Mouse (Mus musculus): ENCODE measurements at regions not wholly inside any gene's neighbourhood (a gene's known extent, or its start where the extent isn't known, plus 50 kb on each side); places are given as distances from the start of the nearest gene placed in this dataset.

- ATAC-seq (ENCODE audit: insufficient read depth, low FRiP score, low TSS enrichment) (no peak), DNase-seq (ENCODE audit: low spot score) (no peak)
- no peaks in the 10 kb centered on the region for H3K36me3 ChIP-seq (ENCODE audit: control insufficient read depth, insufficient read depth, low read length)
- H3K4me2 ChIP-seq (ENCODE audit: low read depth) = no peak overlapping the region
- H3K4me3 ChIP-seq (ENCODE audit: low read depth, low read length) = no peak overlapping the region
- no peak overlapping the region for H3K27ac ChIP-seq (ENCODE audit: low read depth, low read length)
- no peaks in the 10 kb centered on the region for H3K27me3 ChIP-seq (ENCODE audit: control insufficient read depth, insufficient read depth, low read length)
- no peaks in the 10 kb centered on the region for H3K9me3 ChIP-seq (ENCODE audit: control insufficient read depth, low read length)
- WGBS = 84% methylated on average over 3 of the region's 3 CpGs
- H3K4me1 ChIP-seq (ENCODE audit: control insufficient read depth, insufficient read depth, low read length) = peaks cover 3% of the 10 kb centered on the region; the same call in 1 of the 2 replicates
- H3K9ac ChIP-seq (ENCODE audit: low read length) = no peak overlapping the region
Observed at GRCm38 (mm10) chr4:124510816-124511215, 99.8 kb downstream of the 3100002H09Rik start.

GRCm38 (mm10) chr4:124509695-124510094 is 100.9 kb downstream of the 3100002H09Rik start:
- no peaks in the 10 kb centered on the region for H3K9me3 ChIP-seq (ENCODE audit: control insufficient read depth, low read length)
- no peak for ATAC-seq (ENCODE audit: insufficient read depth, low FRiP score, low TSS enrichment)
- H3K4me1 ChIP-seq (ENCODE audit: control insufficient read depth, insufficient read depth, low read length) = peaks cover 3% of the 10 kb centered on the region; the same call in 1 of the 2 replicates
- no peak overlapping the region for H3K27ac ChIP-seq (ENCODE audit: low read depth, low read length)
- no peaks in the 10 kb centered on the region for H3K36me3 ChIP-seq (ENCODE audit: control insufficient read depth, insufficient read depth, low read length)
- 87% methylated on average over 5 of the region's 5 CpGs for WGBS
- no peak overlapping the region for H3K9ac ChIP-seq (ENCODE audit: low read length)
- no peaks in the 10 kb centered on the region for H3K27me3 ChIP-seq (ENCODE audit: control insufficient read depth, insufficient read depth, low read length)
- DNase-seq (ENCODE audit: low spot score) = no peak
- no peak overlapping the region for H3K4me3 ChIP-seq (ENCODE audit: low read depth, low read length)
- no peak overlapping the region for H3K4me2 ChIP-seq (ENCODE audit: low read depth)

GRCm38 (mm10) chr4:124506083-124506647 is 104.4 kb downstream of the 3100002H09Rik start:
- H3K4me1 ChIP-seq (ENCODE audit: control insufficient read depth, insufficient read depth, low read length) = peaks cover 3% of the 10 kb centered on the region; the same call in 1 of the 2 replicates
- H3K9ac ChIP-seq (ENCODE audit: low read length) = no peak overlapping the region
- no peak overlapping the region for H3K4me2 ChIP-seq (ENCODE audit: low read depth)
- ATAC-seq (ENCODE audit: insufficient read depth, low FRiP score, low TSS enrichment) (no peak), DNase-seq (ENCODE audit: low spot score) (no peak)
- H3K27me3 ChIP-seq (ENCODE audit: control insufficient read depth, insufficient read depth, low read length) = no peaks in the 10 kb centered on the region
- no peaks in the 10 kb centered on the region for H3K36me3 ChIP-seq (ENCODE audit: control insufficient read depth, insufficient read depth, low read length)
- H3K27ac ChIP-seq (ENCODE audit: low read depth, low read length) = no peak overlapping the region
- WGBS = 43% methylated on average over 10 of the region's 10 CpGs
- no peaks in the 10 kb centered on the region for H3K9me3 ChIP-seq (ENCODE audit: control insufficient read depth, low read length)
- H3K4me3 ChIP-seq (ENCODE audit: low read depth, low read length) = no peak overlapping the region

- DNase-seq (ENCODE audit: low spot score) = no peak
- Histone ChIP-seq H3K9ac (ENCODE audit: low read length) (no peak overlapping the region), H3K4me1 (ENCODE audit: control insufficient read depth, insufficient read depth, low read length) (peaks cover 3% of the 10 kb centered on the region; the same call in 1 of the 2 replicates), H3K27ac (ENCODE audit: low read depth, low read length) (no peak overlapping the region), H3K4me3 (ENCODE audit: low read depth, low read length) (no peak overlapping the region), H3K4me2 (ENCODE audit: low read depth) (no peak overlapping the region), H3K9me3 (ENCODE audit: control insufficient read depth, low read length) (no peaks in the 10 kb centered on the region), H3K36me3 (ENCODE audit: control insufficient read depth, insufficient read depth, low read length) (no peaks in the 10 kb centered on the region), H3K27me3 (ENCODE audit: control insufficient read depth, insufficient read depth, low read length) (no peaks in the 10 kb centered on the region)
- no peak for ATAC-seq (ENCODE audit: insufficient read depth, low FRiP score, low TSS enrichment)
- WGBS = 75% methylated on average over 5 of the region's 5 CpGs
Observed at GRCm38 (mm10) chr4:124501785-124502184, 108.8 kb downstream of the 3100002H09Rik start.

GRCm38 (mm10) chr4:124498043-124498442 is 112.6 kb downstream of the 3100002H09Rik start:
- DNase-seq (ENCODE audit: low spot score) = no peak
- ATAC-seq (ENCODE audit: insufficient read depth, low FRiP score, low TSS enrichment) = no peak
- H3K9ac ChIP-seq (ENCODE audit: low read length) = no peak overlapping the region
- H3K4me1 ChIP-seq (ENCODE audit: control insufficient read depth, insufficient read depth, low read length) = no peaks in the 10 kb centered on the region
- H3K36me3 ChIP-seq (ENCODE audit: control insufficient read depth, insufficient read depth, low read length) = no peaks in the 10 kb centered on the region
- no peak overlapping the region for H3K4me2 ChIP-seq (ENCODE audit: low read depth)
- H3K27ac ChIP-seq (ENCODE audit: low read depth, low read length) = no peak overlapping the region
- no peaks in the 10 kb centered on the region for H3K9me3 ChIP-seq (ENCODE audit: control insufficient read depth, low read length)
- no peak overlapping the region for H3K4me3 ChIP-seq (ENCODE audit: low read depth, low read length)
- no peaks in the 10 kb centered on the region for H3K27me3 ChIP-seq (ENCODE audit: control insufficient read depth, insufficient read depth, low read length)
- WGBS = 59% methylated on average over 16 of the region's 16 CpGs

- no peak overlapping the region; the same call in 1 of the 2 replicates for H3K9ac ChIP-seq (ENCODE audit: low read length)
- ATAC-seq (ENCODE audit: insufficient read depth, low FRiP score, low TSS enrichment) = peak; percentile 87
- H3K36me3 ChIP-seq (ENCODE audit: control insufficient read depth, insufficient read depth, low read length) = no peaks in the 10 kb centered on the region
- no peak overlapping the region for H3K4me2 ChIP-seq (ENCODE audit: low read depth)
- H3K27ac ChIP-seq (ENCODE audit: low read depth, low read length) = peak overlapping the region; percentile 69
- H3K4me3 ChIP-seq (ENCODE audit: low read depth, low read length) = no peak overlapping the region
- H3K4me1 ChIP-seq (ENCODE audit: control insufficient read depth, insufficient read depth, low read length) = peaks cover 8% of the 10 kb centered on the region
- peaks cover 46% of the 10 kb centered on the region for H3K27me3 ChIP-seq (ENCODE audit: control insufficient read depth, insufficient read depth, low read length)
- WGBS = 5% methylated on average over 12 of the region's 12 CpGs
- DNase-seq (ENCODE audit: low spot score) = peak; percentile 84
- peaks cover 18% of the 10 kb centered on the region for H3K9me3 ChIP-seq (ENCODE audit: control insufficient read depth, low read length)
Observed at GRCm38 (mm10) chr4:124485941-124486581, 124.5 kb downstream of the 3100002H09Rik start.

GRCm38 (mm10) chr4:124484613-124485586 is 125.7 kb downstream of the 3100002H09Rik start:
- Histone ChIP-seq H3K4me2 (ENCODE audit: low read depth) (no peak overlapping the region), H3K27ac (ENCODE audit: low read depth, low read length) (no peak overlapping the region), H3K27me3 (ENCODE audit: control insufficient read depth, insufficient read depth, low read length) (peaks cover 56% of the 10 kb centered on the region), H3K4me3 (ENCODE audit: low read depth, low read length) (no peak overlapping the region), H3K36me3 (ENCODE audit: control insufficient read depth, insufficient read depth, low read length) (no peaks in the 10 kb centered on the region), H3K4me1 (ENCODE audit: control insufficient read depth, insufficient read depth, low read length) (peaks cover 8% of the 10 kb centered on the region), H3K9ac (ENCODE audit: low read length) (no peak overlapping the region), H3K9me3 (ENCODE audit: control insufficient read depth, low read length) (peaks cover 13% of the 10 kb centered on the region)
- ATAC-seq (ENCODE audit: insufficient read depth, low FRiP score, low TSS enrichment) (peak; percentile 60; the same call in 1 of the 2 replicates), DNase-seq (ENCODE audit: low spot score) (peak; percentile 29)
- WGBS = 33% methylated on average over 19 of the region's 19 CpGs

GRCm38 (mm10) chr4:124477870-124478301 is 132.7 kb downstream of the 3100002H09Rik start:
- DNase-seq (ENCODE audit: low spot score) = peak; percentile 85
- Histone ChIP-seq H3K36me3 (ENCODE audit: control insufficient read depth, insufficient read depth, low read length) (no peaks in the 10 kb centered on the region), H3K4me2 (ENCODE audit: low read depth) (0 out of 2 replicates have a peak overlapping the region, but pooled peaks have one; percentile 0), H3K4me3 (ENCODE audit: low read depth, low read length) (no peak overlapping the region), H3K9me3 (ENCODE audit: control insufficient read depth, low read length) (no peaks in the 10 kb centered on the region), H3K27me3 (ENCODE audit: control insufficient read depth, insufficient read depth, low read length) (peaks cover 79% of the 10 kb centered on the region), H3K9ac (ENCODE audit: low read length) (no peak overlapping the region), H3K4me1 (ENCODE audit: control insufficient read depth, insufficient read depth, low read length) (peaks cover 4% of the 10 kb centered on the region; the same call in 1 of the 2 replicates), H3K27ac (ENCODE audit: low read depth, low read length) (no peak overlapping the region)
- WGBS = under 1% methylated on average over 17 of the region's 22 CpGs
- ATAC-seq (ENCODE audit: insufficient read depth, low FRiP score, low TSS enrichment) = peak; percentile 87
